Mouse (Mus musculus) liver, embryonic 11.5 days (tissue): Measurements from ENCODE around the gene Decr2. TPM values are rescaled to one million over a fixed set of nuclear protein-coding genes. Genes with fewer than 3 reads are reported as not detected.
"Not testable (repeated sequence)": the region's sequence is repeated elsewhere in the genome, so short reads cannot be mapped to it uniquely, and the experiment has no call there.

Experiments
- ATAC-seq: fragments of 200-750 bp; cut with Nextera tagmentation; replicated peaks from 2 replicates; pipeline ENCODE4 v1.8.0; 2017; ENCODE audit warnings: moderate number of reproducible peaks, mild to moderate bottlenecking, moderate TSS enrichment, moderate library complexity; ENCODE audit not compliant: low FRiP score
- DNase-seq: peaks from one replicate; pipeline ENCODE4 v3.0.0-alpha.2; 2017; ENCODE audit warnings: low spot score
- H3K27ac ChIP-seq: fragments of 300-500 bp; sonication (generic); 2 replicates; pipeline ENCODE4 v1.5.1; 2014; ENCODE audit warnings: mild to moderate bottlenecking, low read depth, low read length, control low read depth
- H3K27me3 ChIP-seq: fragments of 300-500 bp; sonication (generic); replicated peaks from 2 replicates; pipeline ENCODE4 v1.6.1; 2014; ENCODE audit warnings: low read length, mixed read lengths; ENCODE audit not compliant: control insufficient read depth, insufficient read depth
- H3K36me3 ChIP-seq: fragments of 300-500 bp; sonication (generic); 2 replicates; pipeline ENCODE4 v1.6.1; 2014; ENCODE audit warnings: mild to moderate bottlenecking, low read length, moderate library complexity, mixed read lengths; ENCODE audit not compliant: control insufficient read depth, insufficient read depth
- H3K4me1 ChIP-seq: fragments of 300-500 bp; sonication (generic); replicated peaks from 2 replicates; pipeline ENCODE4 v1.6.1; 2014; ENCODE audit warnings: low read length, mixed read lengths; ENCODE audit not compliant: control insufficient read depth, insufficient read depth
- H3K4me2 ChIP-seq: fragments of 300-500 bp; sonication (generic); 2 replicates; pipeline ENCODE4 v1.6.1; 2014; ENCODE audit warnings: mild to moderate bottlenecking, control low read depth, moderate library complexity
- H3K4me3 ChIP-seq: fragments of 300-500 bp; sonication (generic); 2 replicates; pipeline ENCODE4 v1.5.1; 2014; ENCODE audit warnings: low read depth, low read length, control low read depth
- H3K9ac ChIP-seq: fragments of 300-500 bp; sonication (generic); 2 replicates; pipeline ENCODE4 v1.6.1; 2014; ENCODE audit warnings: low read depth, low read length, control low read depth
- H3K9me3 ChIP-seq: fragments of 300-500 bp; sonication (generic); 2 replicates; pipeline ENCODE4 v1.6.1; 2016; ENCODE audit warnings: low read length, inconsistent platforms, mixed read lengths; ENCODE audit not compliant: control insufficient read depth
- WGBS: fragments of 180-500 bp; shearing (Covaris S2); extraction: QIAGEN DNeasy Blood & Tissue Kit; methylation state at CpG from one replicate; pipeline ENCODE4 v1.1.7; 2014; 5-methylcytosine and 5-hydroxymethylcytosine counted together
- polyA plus RNA-seq: library from polyadenylated mRNA; unstranded; fragments of >200 nt; fragmentation: Nextera tagmentation; extraction: Ambion mirVana; gene quantifications from 2 replicates; pipeline ENCODE4 v1.2.1, GENCODE M21; 2014

The Decr2 gene
- polyA plus RNA-seq, 1 experiment from 2014 or later = 20.1 TPM

GRCm38 (mm10) chr17:26042599-26043248 lies 47.4 kb downstream of the Decr2 start:
- no peaks in the 10 kb centered on the region for H3K27me3 ChIP-seq
- H3K9me3 ChIP-seq = no peaks in the 10 kb centered on the region
- WGBS = 84% methylated on average over 13 of the region's 13 CpGs
- H3K36me3 ChIP-seq = no peaks in the 10 kb centered on the region
- H3K4me1 ChIP-seq = no peaks in the 10 kb centered on the region
- H3K4me2 ChIP-seq = no peak overlapping the region
- H3K4me3 ChIP-seq = no peak overlapping the region
- ATAC-seq (no peak), DNase-seq (no peak)
- H3K27ac ChIP-seq = no peak overlapping the region
- no peak overlapping the region for H3K9ac ChIP-seq

DNA sequence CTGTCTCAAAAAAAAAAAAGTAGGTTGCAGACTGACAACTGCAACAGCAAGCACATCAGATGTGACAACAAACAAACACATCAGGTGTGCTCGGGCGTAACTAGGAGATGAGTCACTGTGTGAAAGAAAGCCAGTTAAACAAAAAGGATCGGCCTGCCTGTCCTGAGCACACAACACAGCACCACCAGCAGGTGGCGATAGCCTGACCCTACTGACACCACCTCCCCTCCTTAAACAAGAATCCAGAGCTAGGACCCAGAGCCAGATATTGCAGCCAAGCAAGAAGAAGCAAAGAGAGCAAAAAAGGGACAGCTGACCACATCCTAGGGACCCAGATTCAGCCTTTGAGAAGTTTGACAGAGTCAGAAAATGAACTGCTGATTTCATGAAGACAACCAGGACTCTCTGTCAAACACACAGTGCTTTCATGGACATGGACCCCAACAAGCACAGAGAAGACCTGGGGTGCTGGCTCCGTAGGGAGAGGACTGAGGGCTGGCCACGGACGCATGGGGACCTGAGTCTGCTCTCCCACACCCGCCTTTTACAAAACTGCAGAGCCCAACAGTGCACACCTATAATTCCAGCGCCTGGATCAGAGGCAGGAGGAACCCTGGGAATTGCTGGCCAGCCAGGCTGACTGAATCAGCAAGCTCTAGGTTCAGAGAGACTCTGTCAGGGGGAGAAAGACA lies 48.9 kb downstream of the Decr2 start:
- no peak overlapping the region for H3K4me2 ChIP-seq
- no peaks in the 10 kb centered on the region for H3K27me3 ChIP-seq
- H3K4me3 ChIP-seq = no peak overlapping the region
- ATAC-seq (no peak), DNase-seq (no peak)
- WGBS = 49% methylated on average over 9 of the region's 9 CpGs
- H3K4me1 ChIP-seq = no peaks in the 10 kb centered on the region
- no peak overlapping the region for H3K27ac ChIP-seq
- H3K36me3 ChIP-seq = no peaks in the 10 kb centered on the region; the same call in 1 of the 2 replicates
- H3K9ac ChIP-seq = no peak overlapping the region
- H3K9me3 ChIP-seq = no peaks in the 10 kb centered on the region

DNA sequence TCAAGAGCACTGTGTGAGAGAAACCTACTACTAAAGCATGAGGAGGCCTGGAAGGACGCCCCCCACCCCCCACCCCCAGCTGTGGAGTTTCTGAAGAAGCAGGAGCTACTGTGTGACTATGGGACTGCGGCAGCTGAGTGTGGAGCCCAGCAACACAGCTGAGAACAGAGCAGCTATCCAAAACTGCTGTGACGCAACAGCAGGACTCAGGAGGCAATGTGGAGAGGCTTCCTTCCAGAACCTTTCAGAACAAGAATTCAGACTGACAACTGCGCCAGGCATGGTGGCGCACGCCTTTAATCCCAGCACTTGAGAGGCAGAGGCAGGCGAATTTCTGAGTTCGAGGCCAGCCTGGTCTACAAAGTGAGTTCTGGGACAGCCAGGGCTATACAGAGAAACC lies 49.4 kb downstream of the Decr2 start:
- not testable (repeated sequence) for H3K36me3 ChIP-seq, ATAC-seq, H3K4me2 ChIP-seq, DNase-seq, H3K9me3 ChIP-seq, H3K9ac ChIP-seq, H3K4me3 ChIP-seq, H3K27me3 ChIP-seq, H3K4me1 ChIP-seq, H3K27ac ChIP-seq
- WGBS = 79% methylated on average over 8 of the region's 8 CpGs

DNA sequence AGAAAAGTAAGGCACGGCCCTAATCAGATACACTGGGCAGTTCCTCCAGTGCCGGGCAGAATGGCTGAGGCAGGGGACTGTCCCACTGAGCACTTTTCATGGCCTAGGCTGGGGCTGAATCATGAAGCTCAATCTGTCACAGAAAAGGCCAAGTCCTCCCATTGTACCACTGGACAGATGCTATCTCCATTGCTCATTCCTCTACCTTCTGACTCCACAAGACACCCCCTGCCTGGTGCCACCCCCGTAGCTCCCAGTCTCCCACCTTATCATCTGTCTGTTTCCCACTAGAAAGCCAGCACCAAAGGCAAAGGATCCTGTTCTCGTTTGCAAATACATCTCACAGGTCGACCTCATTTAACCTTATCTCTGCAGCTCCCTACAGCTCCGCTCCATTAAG lies 58.1 kb downstream of the Decr2 start:
- no peak for DNase-seq
- Histone ChIP-seq H3K27ac (no peak overlapping the region), H3K27me3 (no peaks in the 10 kb centered on the region), H3K9me3 (no peaks in the 10 kb centered on the region), H3K4me2 (no peak overlapping the region), H3K36me3 (no peaks in the 10 kb centered on the region; the same call in 1 of the 2 replicates), H3K9ac (no peak overlapping the region), H3K4me1 (no peaks in the 10 kb centered on the region), H3K4me3 (no peak overlapping the region)
- WGBS = 56% methylated on average over 6 of the region's 6 CpGs
- no peak for ATAC-seq

DNA sequence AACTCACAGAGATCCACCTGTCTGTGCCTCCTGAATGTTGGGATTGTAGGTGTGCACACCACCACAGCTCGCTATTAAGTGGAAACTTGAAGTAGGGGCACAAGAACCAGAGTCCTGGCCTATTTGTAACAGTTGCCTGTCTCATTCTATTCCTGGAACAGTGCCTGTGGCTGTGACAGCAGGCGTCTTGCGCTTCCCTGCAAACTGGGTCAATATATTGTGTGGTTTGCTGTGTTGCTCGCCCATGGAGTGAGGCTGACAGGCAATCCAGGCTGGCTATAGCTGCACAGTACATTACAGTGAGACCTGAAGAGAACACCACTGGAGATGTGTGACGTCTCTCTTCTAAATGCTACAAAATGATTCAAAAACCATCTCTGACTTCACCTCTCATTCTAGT lies 58.6 kb downstream of the Decr2 start:
- 87% methylated on average over 5 of the region's 5 CpGs for WGBS
- Histone ChIP-seq H3K4me3 (no peak overlapping the region), H3K36me3 (no peaks in the 10 kb centered on the region; the same call in 1 of the 2 replicates), H3K27me3 (no peaks in the 10 kb centered on the region), H3K9ac (no peak overlapping the region), H3K27ac (no peak overlapping the region), H3K4me2 (no peak overlapping the region), H3K4me1 (no peaks in the 10 kb centered on the region), H3K9me3 (no peaks in the 10 kb centered on the region)
- no peak for DNase-seq
- no peak for ATAC-seq

Other genes starting within 250 kb of the Decr2 start
- gene Gm20683, start 248.6 kb downstream of the Decr2 start, polyA plus RNA-seq = 0.78 and 1.1 TPM in 2 replicates
- 9.6 and 12.8 TPM in 2 replicates for gene Rhot2, start 245.5 kb downstream of the Decr2 start, polyA plus RNA-seq
- gene Wdr90, start 228.8 kb downstream of the Decr2 start, polyA plus RNA-seq = 22.2 and 25.7 TPM in 2 replicates
- gene Mcrip2, start 221.6 kb downstream of the Decr2 start, polyA plus RNA-seq = 96.5 and 110 TPM in 2 replicates
- gene Mettl26, start 215.3 kb downstream of the Decr2 start, polyA plus RNA-seq = 70.7 and 74.5 TPM in 2 replicates
- 2.1 and 2.4 TPM in 2 replicates for gene Wfikkn1, start 209.5 kb downstream of the Decr2 start, polyA plus RNA-seq
- 9.9 and 10.7 TPM in 2 replicates for gene Rab40c, start 170.6 kb downstream of the Decr2 start, polyA plus RNA-seq
- gene Pigq, start 145.4 kb downstream of the Decr2 start, polyA plus RNA-seq = 137 and 139 TPM in 2 replicates
- 0.85 and 1.4 TPM in 2 replicates for gene Nhlrc4, start 145.4 kb downstream of the Decr2 start, polyA plus RNA-seq
- gene A930017K11Rik, start 137.8 kb downstream of the Decr2 start, polyA plus RNA-seq = 0.68 and 0.85 TPM in 2 replicates
- gene Capn15, start 104.5 kb downstream of the Decr2 start, polyA plus RNA-seq = 23.0 and 27.4 TPM in 2 replicates
- 7.0 and 7.6 TPM in 2 replicates for gene Rab11fip3, start 20.8 kb downstream of the Decr2 start, polyA plus RNA-seq
- 111 and 120 TPM in 2 replicates for gene Nme4, start 5.3 kb upstream of the Decr2 start, polyA plus RNA-seq
- 1.6 and 2.1 TPM in 2 replicates for gene Tmem8, start 23.0 kb upstream of the Decr2 start, polyA plus RNA-seq
- gene Mrpl28, start 33.2 kb upstream of the Decr2 start, polyA plus RNA-seq = 253 TPM in 2 replicates
- gene Axin1, start 48.4 kb upstream of the Decr2 start, polyA plus RNA-seq = 12.8 and 13.1 TPM in 2 replicates
- gene Pdia2, start 108.8 kb upstream of the Decr2 start, polyA plus RNA-seq = 62.4 and 68.8 TPM in 2 replicates
- 2.2 and 2.4 TPM in 2 replicates for gene Rgs11, start 112.6 kb upstream of the Decr2 start, polyA plus RNA-seq
- 27.7 and 28.8 TPM in 2 replicates for gene Arhgdig, start 117.4 kb upstream of the Decr2 start, polyA plus RNA-seq
- 19.6 and 20.2 TPM in 2 replicates for gene Fam234a, start 153.9 kb upstream of the Decr2 start, polyA plus RNA-seq
- gene Luc7l, start 162.6 kb upstream of the Decr2 start, polyA plus RNA-seq = 107 and 110 TPM in 2 replicates